Mouse (Mus musculus): Measurements from ENCODE around the gene Gm11127.
"Not testable (repeated sequence)": the region's sequence is repeated elsewhere in the genome, so short reads cannot be mapped to it uniquely, and the experiment has no call there.

Gm11127 gene

GRCm38 (mm10) chr17:36058362-36058761, at the start of gene Gm11127:
TSS of gene Gm11127 (minus strand) at chr17:36058371.
- DNase-seq (ENCODE audit: low read depth, low spot score), result not testable (repeated sequence)

DNA sequence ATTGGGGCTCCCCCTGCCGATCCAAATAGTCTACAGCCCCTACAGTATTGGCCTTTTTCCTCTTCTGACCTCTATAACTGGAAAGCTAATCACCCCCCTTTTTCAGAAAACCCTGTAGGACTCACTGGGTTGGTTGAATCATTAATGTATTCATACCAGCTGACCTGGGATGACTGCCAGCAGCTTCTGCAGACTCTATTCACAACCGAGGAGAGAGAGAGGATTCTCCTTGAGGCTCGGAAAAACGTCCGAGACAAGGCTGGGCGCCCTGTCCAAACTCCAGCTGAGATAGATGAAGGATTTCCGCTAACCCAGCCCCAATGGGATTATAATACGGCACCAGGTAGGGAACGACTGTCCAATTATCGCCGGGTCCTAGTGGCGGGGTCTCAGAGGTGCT, 43.9 kb upstream of the Gm11127 start:
- DNase-seq (ENCODE audit: low read depth, low spot score), result not testable (repeated sequence)

DNA sequence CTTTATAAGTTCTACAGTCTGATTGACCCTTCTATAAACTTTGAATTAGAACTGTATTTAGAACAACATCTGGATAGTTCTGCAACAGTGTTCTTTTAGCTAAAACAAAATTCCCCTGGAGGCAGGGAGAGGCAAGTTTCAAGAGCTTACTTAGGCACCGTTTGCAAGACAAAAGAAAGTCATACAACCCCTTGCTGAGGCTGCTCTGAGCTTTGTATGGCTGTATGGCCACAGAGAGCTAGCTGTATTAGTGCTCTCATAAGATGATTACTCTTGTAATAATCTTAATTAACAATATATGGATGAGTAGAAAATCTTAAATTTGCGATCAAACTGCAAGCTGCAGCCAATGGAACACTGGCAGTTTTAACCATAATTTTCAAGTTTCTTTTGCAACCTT, 41.4 kb upstream of the Gm11127 start:
- not testable (repeated sequence) for DNase-seq (ENCODE audit: low read depth, low spot score)

DNA sequence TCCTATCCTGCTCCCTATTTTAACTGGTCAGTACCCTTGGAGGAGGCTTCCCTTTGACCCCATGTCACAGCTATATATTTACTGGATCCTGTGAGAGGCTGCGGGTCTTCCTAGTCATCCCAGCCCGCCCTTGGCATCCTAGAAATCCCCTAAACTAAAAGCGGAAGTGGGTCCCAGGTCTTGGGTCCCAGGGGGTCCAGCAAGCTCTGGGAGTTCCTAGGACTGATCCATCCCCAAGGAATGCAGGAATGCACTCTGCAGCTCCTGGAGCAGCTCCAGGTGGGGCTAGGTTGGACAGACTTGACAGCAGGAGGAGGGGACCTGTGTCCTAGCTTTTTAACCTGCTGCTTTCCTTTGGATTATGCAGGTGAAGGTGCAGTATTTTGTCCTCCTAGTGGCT, 35.8 kb upstream of the Gm11127 start:
- no peak for DNase-seq (ENCODE audit: low read depth, low spot score)

GRCm38 (mm10) chr17:36092520-36092919, 34.3 kb upstream of the Gm11127 start:
- not testable (repeated sequence) for DNase-seq (ENCODE audit: low read depth, low spot score)

DNA sequence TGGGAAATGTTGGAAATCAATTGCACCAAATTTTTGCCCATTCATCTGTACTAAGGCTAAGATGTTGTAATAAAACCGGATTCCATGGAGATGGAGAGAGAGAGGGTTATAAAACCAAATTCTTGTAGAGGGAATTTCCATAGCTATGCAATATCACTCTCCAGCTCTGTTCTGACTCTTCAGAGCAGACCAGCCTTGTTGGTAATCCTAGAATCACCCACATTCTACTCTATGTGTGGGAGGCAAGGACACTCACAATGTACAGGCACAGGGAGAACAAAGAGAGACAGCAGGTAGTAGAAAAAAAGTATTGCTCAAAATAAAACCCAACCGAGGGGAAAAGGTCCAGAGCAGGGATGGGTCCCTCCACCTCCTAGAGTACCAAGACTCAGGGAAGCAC, 33.8 kb upstream of the Gm11127 start:
- not testable (repeated sequence) for DNase-seq (ENCODE audit: low read depth, low spot score)

DNA sequence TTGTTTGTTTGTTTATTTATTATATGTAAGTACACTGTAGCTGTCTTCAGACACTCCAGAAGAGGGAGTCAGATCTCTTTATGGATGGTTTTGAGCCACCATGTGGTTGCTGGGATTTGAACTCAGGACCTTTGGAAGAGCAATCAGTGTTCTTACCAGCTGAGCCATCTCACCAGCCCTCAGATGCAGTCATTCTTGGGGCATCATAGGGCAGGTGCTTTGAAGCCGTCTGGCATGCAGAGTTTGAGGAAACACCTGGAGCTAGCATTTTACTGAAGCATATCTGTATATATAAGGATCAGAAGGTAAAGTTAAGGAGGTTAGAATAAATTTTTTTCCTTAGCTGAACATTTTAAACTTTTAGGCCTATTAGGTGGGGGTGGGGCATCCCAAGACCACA, 27.8 kb upstream of the Gm11127 start:
- not testable (repeated sequence) for DNase-seq (ENCODE audit: low read depth, low spot score)

GRCm38 (mm10) chr17:36083870-36084451, 25.8 kb upstream of the Gm11127 start:
- DNase-seq (ENCODE audit: low read depth, low spot score), result no peak

GRCm38 (mm10) chr17:36083266-36083869, 25.2 kb upstream of the Gm11127 start:
- no peak for DNase-seq (ENCODE audit: low read depth, low spot score)

DNA sequence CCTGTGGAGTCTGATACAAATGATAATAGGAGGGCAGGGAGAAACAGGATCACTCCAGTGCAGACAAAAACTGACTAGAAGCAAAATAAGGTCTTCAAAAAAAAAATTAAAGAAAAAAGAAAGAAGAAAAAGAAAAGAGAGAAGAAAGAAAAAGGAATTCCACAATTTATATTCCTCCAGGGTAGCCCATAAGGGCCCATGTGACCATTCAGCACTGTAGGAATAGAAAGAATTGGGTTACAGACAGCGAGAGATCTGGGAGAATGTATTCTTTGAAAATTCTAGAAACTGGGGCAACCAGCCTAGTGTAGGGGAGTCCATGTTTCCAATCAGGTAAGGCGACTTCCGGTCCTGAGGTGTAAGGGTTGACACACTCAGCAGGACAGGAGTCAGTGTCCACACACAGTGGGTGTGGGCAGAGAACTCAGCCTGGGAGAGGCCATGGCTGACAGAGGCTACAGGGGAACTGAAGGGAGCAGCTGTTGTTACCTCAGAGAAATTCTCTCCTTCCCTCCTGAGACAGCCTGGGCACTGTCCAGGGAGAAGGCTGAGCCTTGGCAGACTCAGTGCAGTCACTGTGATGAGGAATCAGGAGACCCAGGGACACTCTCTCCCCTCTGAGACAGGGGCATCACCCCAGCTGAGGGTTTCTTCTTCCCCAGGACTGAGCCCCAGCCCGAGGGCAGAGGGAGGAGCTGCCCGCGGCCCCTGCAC, 24.5 kb upstream of the Gm11127 start:
- not testable (repeated sequence) for DNase-seq (ENCODE audit: low read depth, low spot score)

- DNase-seq (ENCODE audit: low read depth, low spot score), result not testable (repeated sequence)
These were observed 23.7 kb upstream of the Gm11127 start for GRCm38 (mm10) chr17:36081901-36082300.

DNA sequence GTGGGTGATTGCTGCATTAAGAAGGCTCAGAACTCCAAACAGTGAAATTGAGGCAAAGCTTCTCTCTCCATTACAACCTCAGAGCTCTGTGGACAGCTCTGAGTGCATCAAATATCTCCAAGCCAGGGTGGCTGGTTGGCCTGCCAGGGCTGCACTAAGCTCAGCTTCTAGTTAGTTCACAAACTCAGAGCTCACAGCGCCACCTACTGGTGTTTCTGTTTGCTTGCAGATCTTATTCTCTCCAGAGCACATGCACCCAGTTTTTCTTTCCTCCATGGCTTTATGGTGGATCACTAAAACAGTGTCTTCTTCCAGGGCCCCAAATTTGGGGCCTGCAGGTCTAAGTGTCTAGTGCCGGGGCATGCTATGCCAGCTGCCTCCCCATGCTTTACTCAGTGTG, 2.7 kb upstream of the Gm11127 start:
- DNase-seq (ENCODE audit: low read depth, low spot score), result peak; percentile 82

DNA sequence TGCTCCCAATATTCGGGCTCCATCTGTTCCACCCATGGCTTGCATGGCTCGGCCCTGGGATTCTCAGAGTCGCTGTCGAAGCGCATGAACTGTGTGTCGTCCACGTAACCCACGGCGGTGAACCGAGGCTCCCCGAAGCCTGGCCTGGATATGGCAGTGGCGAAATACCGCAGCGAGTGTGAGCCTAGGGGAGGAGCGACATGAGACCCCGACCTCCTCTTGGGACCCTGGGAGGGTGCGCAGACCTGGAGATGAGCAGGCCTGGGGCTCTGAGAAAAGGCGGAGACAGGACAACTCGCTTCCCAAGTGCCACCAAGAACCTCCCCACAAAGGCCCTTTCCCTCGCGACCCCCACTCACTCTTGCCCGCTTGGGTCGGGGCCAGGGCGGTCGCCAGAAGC, 244 bp downstream of the Gm11127 start:
- not testable (repeated sequence) for DNase-seq (ENCODE audit: low read depth, low spot score)

GRCm38 (mm10) chr17:36043286-36043685, 14.9 kb downstream of the Gm11127 start:
- DNase-seq (ENCODE audit: low read depth, low spot score), result no peak

GRCm38 (mm10) chr17:36042610-36043169, 15.5 kb downstream of the Gm11127 start, which contains the start of the genes H2-T22 and Gm6034:
TSS of gene H2-T22 (minus strand) at chr17:36042747.
TSS of gene Gm6034 (plus strand) at chr17:36042961.
- DNase-seq (ENCODE audit: low read depth, low spot score), result peak; percentile 96

- not testable (repeated sequence) for DNase-seq (ENCODE audit: low read depth, low spot score)
These were observed 16.1 kb downstream of the Gm11127 start for GRCm38 (mm10) chr17:36042055-36042454.

DNA sequence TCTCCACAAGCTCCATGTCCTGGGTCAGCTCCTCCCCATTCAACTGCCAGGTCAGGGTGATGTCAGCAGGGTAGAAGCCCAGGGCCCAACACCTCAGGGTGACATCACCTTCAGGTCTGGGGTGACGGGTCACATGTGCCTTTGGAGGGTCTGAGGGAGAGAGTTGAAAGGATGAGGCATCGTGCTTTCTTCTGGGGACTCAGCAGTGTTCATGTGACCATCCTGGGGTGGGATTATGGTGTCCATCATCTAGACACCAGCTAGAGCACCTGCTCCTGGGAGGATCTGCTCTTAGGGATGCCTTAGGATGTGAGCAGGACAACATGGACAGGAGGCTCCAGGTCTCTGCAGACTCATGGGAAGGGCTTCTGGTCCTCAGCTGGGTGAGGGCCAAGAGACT, 17.6 kb downstream of the Gm11127 start:
- not testable (repeated sequence) for DNase-seq (ENCODE audit: low read depth, low spot score)

- peak; percentile 33 for DNase-seq (ENCODE audit: low read depth, low spot score)
These were observed 22.0 kb downstream of the Gm11127 start for GRCm38 (mm10) chr17:36036126-36036525.

DNA sequence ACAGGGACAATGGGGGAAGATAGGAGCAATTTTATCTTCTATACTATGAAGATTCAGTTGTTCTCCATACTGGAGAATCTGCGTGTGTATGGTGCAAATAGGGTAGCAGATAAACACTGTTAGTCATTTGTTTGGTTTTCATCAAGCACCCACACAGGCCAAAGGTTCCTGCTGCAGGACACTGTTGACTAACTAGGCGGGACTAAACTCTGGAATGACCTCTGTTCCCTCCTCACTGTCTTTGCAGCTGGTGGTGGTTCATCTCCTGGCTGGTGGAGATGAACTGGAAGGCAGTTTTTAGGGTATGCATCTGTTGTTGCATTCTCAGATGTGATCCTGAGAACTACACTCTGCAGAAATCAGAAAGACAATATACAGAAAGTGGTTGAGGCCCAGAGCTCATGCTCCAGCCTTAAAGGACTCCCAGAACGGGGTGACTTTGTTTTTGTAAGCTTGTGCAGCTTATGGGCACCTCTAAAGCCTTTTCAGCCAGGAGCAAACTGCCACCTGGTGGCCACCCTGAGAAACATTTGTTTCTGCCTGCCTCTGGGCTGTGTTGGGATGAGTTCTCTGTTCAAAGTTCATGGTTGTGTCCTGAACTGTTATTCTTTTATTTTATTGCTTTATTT, 23.0 kb downstream of the Gm11127 start:
- peak; percentile 78 for DNase-seq (ENCODE audit: low read depth, low spot score)

- not testable (repeated sequence) for DNase-seq (ENCODE audit: low read depth, low spot score)
These were observed 23.6 kb downstream of the Gm11127 start for GRCm38 (mm10) chr17:36034524-36034923.

GRCm38 (mm10) chr17:36032351-36032875, 25.8 kb downstream of the Gm11127 start, which contains the start of gene H2-T23:
TSS of gene H2-T23 (minus strand) at chr17:36032855.
- peak; percentile 94 for DNase-seq (ENCODE audit: low read depth, low spot score)
